Mouse (Mus musculus): ENCODE results near the gene Cgnl1. TPM values are rescaled to one million over a fixed set of nuclear protein-coding genes. Genes with fewer than 3 reads are reported as not detected.

The Cgnl1 gene
- total and polyA plus RNA-seq, 3 experiments = 0.03 TPM; not detected in 2

DNA sequence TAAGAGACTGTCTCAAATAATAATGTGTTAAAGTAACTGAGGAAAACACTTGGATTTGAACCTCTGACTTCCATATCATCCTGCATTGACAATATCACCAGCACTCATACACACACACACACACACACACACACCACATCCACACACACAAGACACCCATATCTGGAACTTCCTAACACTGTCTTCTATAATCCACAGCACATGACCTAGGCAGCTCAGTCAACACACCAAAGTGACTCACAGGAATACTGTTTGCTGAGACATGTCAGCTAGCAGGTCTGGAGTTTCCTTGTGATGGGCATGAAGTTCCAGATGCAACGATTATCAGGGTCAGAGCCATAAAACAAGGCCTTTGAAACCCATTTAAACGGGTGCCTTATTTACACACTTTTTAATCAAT, 74.2 kb downstream of the Cgnl1 start:
- no peak for TF ChIP-seq MEF2A (IDR thresholded peaks at IDR 0.05; ENCODE audit: borderline replicate concordance, low read depth, low read length)
- no peak for TF ChIP-seq KAT2A (IDR thresholded peaks at IDR 0.05; ENCODE audit: insufficient replicate concordance, low read length)
- no peak for TF ChIP-seq BHLHE40 (IDR thresholded peaks at IDR 0.05; ENCODE audit: low read depth, low read length)
- TF ChIP-seq TCF12 (IDR thresholded peaks at IDR 0.05; ENCODE audit: low read depth, low read length) = no peak
- no peak for TF ChIP-seq HCFC1 (IDR thresholded peaks at IDR 0.05; ENCODE audit: low read depth, low read length)
- no peak for TF ChIP-seq EP300 (IDR thresholded peaks at IDR 0.05; ENCODE audit: low read length)
- no peak for TF ChIP-seq USF2 (conservative IDR thresholded peaks at IDR 0.05; ENCODE audit: low read depth, low read length)
- no peak for TF ChIP-seq CHD1 (IDR thresholded peaks at IDR 0.05; ENCODE audit: low read depth, low read length)
- no peak for TF ChIP-seq MAX (IDR thresholded peaks at IDR 0.05; ENCODE audit: low read length)
- no peak for TF ChIP-seq IRF4 (IDR thresholded peaks at IDR 0.05; ENCODE audit: low read depth, low read length)
- no peak for TF ChIP-seq PAX5 (IDR thresholded peaks at IDR 0.05; ENCODE audit: low read length)
- TF ChIP-seq ZNF384 (IDR thresholded peaks at IDR 0.05; ENCODE audit: low read depth, low read length) = no peak
- no peak for TF ChIP-seq MAZ (IDR thresholded peaks at IDR 0.05; ENCODE audit: low read depth, low read length)
- no peak for TF ChIP-seq RAD21 (IDR thresholded peaks at IDR 0.05; ENCODE audit: low read depth, low read length)
- TF ChIP-seq TBP (conservative IDR thresholded peaks at IDR 0.05; ENCODE audit: low read depth, low read length) = no peak
- TF ChIP-seq NELFE (IDR thresholded peaks at IDR 0.05; ENCODE audit: low read depth, low read length) = no peak
- no peak for TF ChIP-seq ZMIZ1 (IDR thresholded peaks at IDR 0.05; ENCODE audit: low read depth, low read length)
- no peak for TF ChIP-seq GABPA (IDR thresholded peaks at IDR 0.05; ENCODE audit: insufficient replicate concordance, low read depth, low read length)
- in situ Hi-C loops (cut with MboI; ENCODE audit: low pct_ligation_motif_present, low pct_unique_long_range_greater_than_20kb, low sequenced_read_pairs) = no loop called here
- Histone ChIP-seq H3K4me1 (ENCODE audit: control insufficient read depth in 1 of 2, insufficient read depth in 2 of 2) (peaks cover 2 to 6% of the 10 kb centered on the region in 2 experiments; a peak in 1 of 4 replicates), H3K27me3 (replicated peaks) (no peaks in the 10 kb centered on the region), H3K79me2 (replicated peaks; ENCODE audit: control insufficient read depth, extremely low read depth, insufficient read depth, poor library complexity, severe bottlenecking) (no peaks in the 10 kb centered on the region), H3K27ac (ENCODE audit: insufficient read depth, low read depth) (no peak overlapping the region), H3K9me3 (replicated peaks; ENCODE audit: low read length) (no peaks in the 10 kb centered on the region), H3K36me3 (replicated peaks in 1 of 2; ENCODE audit: control insufficient read depth in 1 of 2, insufficient read depth in 1 of 2, low read length in 1 of 2) (no peaks in the 10 kb centered on the region), H3K4me2 (ENCODE audit: insufficient read depth, low read depth, poor library complexity, severe bottlenecking) (no peak overlapping the region), H3K9ac (ENCODE audit: insufficient read depth, low read depth) (no peak overlapping the region), H3K4me3 (replicated peaks in 1 of 3; ENCODE audit: low read depth in 2 of 3, low read length in 2 of 3, poor library complexity in 1 of 3) (no peak overlapping the region)
- DNase-seq (ENCODE audit: extremely low read depth) = no peak
- dilution Hi-C loops (cut with MboI; ENCODE audit: extremely low pct_ligation_motif_present, extremely low pct_unique_long_range_greater_than_20kb, low sequenced_read_pairs) = no loop called here

DNA sequence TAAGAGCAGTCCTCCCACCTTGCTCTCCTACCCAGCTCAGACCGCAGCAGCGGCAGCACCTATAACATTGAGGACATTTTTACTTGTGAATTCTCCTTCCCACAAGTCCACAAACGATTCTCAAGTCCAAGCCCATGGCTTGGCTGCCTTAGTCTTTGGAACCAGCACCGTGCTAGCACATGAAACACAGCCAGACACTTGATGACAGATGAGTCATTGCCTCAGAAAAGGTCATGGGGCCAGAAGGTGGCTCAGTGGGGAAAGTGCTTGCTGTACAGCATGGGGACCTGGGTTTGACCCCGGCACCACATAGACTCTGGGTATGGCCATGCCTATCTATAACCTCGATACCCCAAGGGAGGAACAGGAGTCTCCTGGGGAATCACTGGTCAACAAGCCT, 74.6 kb downstream of the Cgnl1 start:
- Histone ChIP-seq H3K4me1 (ENCODE audit: control insufficient read depth in 1 of 2, insufficient read depth in 2 of 2) (peaks cover 2 to 6% of the 10 kb centered on the region in 2 experiments; a peak in 1 of 4 replicates), H3K9ac (ENCODE audit: insufficient read depth, low read depth) (no peak overlapping the region), H3K36me3 (replicated peaks in 1 of 2; ENCODE audit: control insufficient read depth in 1 of 2, insufficient read depth in 1 of 2, low read length in 1 of 2) (no peaks in the 10 kb centered on the region), H3K9me3 (replicated peaks; ENCODE audit: low read length) (no peaks in the 10 kb centered on the region), H3K4me2 (ENCODE audit: insufficient read depth, low read depth, poor library complexity, severe bottlenecking) (no peak overlapping the region), H3K4me3 (replicated peaks in 1 of 3; ENCODE audit: low read depth in 2 of 3, low read length in 2 of 3, poor library complexity in 1 of 3) (no peak overlapping the region), H3K27me3 (replicated peaks) (no peaks in the 10 kb centered on the region), H3K79me2 (replicated peaks; ENCODE audit: control insufficient read depth, extremely low read depth, insufficient read depth, poor library complexity, severe bottlenecking) (no peaks in the 10 kb centered on the region), H3K27ac (ENCODE audit: insufficient read depth, low read depth) (no peak overlapping the region)
- dilution Hi-C loops (cut with MboI; ENCODE audit: extremely low pct_ligation_motif_present, extremely low pct_unique_long_range_greater_than_20kb, low sequenced_read_pairs) (no loop called here), in situ Hi-C loops (cut with MboI; ENCODE audit: low pct_ligation_motif_present, low pct_unique_long_range_greater_than_20kb, low sequenced_read_pairs) (no loop called here)
- TF ChIP-seq ZNF384 (IDR thresholded peaks at IDR 0.05; ENCODE audit: low read depth, low read length) (no peak), JUND (conservative IDR thresholded peaks at IDR 0.05; ENCODE audit: low read depth, low read length) (no peak), POLR2AphosphoS2 (IDR thresholded peaks at IDR 0.05; ENCODE audit: low read depth, low read length) (no peak), CHD1 (IDR thresholded peaks at IDR 0.05; ENCODE audit: low read depth, low read length) (no peak), NELFE (IDR thresholded peaks at IDR 0.05; ENCODE audit: low read depth, low read length) (no peak), ETS1 (conservative IDR thresholded peaks at IDR 0.05; ENCODE audit: low read depth, low read length) (no peak), SMC3 (IDR thresholded peaks at IDR 0.05; ENCODE audit: low read depth, low read length) (no peak), CTCF (conservative IDR thresholded peaks at IDR 0.05 in 1 of 2, IDR thresholded peaks at IDR 0.05 in 1 of 2; ENCODE audit: low read depth in 2 of 2, low read length in 2 of 2) (no peak)
- peak; percentile 9 for DNase-seq (ENCODE audit: extremely low read depth)
